Mouse (Mus musculus) liver, embryonic 14.5 days (tissue): ENCODE measurements around the gene Dnmt3b. TPM values are rescaled to one million over a fixed set of nuclear protein-coding genes. Genes with fewer than 3 reads are reported as not detected.
"Not testable (repeated sequence)": the region's sequence is repeated elsewhere in the genome, so short reads cannot be mapped to it uniquely, and the experiment has no call there.

Experiments used
- ATAC-seq: fragments of 200-750 bp; cut with Nextera tagmentation; 2 replicates; pipeline ENCODE4 v1.8.0; 2017; ENCODE audit warnings: moderate number of reproducible peaks, mild to moderate bottlenecking, moderate library complexity; ENCODE audit not compliant: insufficient read depth
- DNase-seq, 3 experiments: peaks; one replicate each; pipeline ENCODE4 v3.0.0-alpha.2; 2012 to 2013; ENCODE audit warnings: low read depth in 3 of 3, low spot score in 3 of 3
- H3K27ac ChIP-seq: fragments of 300-500 bp; sonication (generic); 2 replicates; pipeline ENCODE4 v1.5.1; 2014; ENCODE audit warnings: moderate library complexity, mild to moderate bottlenecking, control low read depth, inconsistent platforms
- H3K27me3 ChIP-seq: fragments of 300-500 bp; sonication (generic); 2 replicates; pipeline ENCODE4 v1.6.1; 2014; ENCODE audit warnings: mild to moderate bottlenecking, low read length, moderate library complexity; ENCODE audit not compliant: control insufficient read depth, insufficient read depth
- H3K36me3 ChIP-seq: fragments of 300-500 bp; sonication (generic); replicated peaks from 2 replicates; pipeline ENCODE4 v1.6.1; 2014; ENCODE audit warnings: low read depth; ENCODE audit not compliant: control insufficient read depth, insufficient read depth
- H3K4me1 ChIP-seq, 2 experiments: fragments of 200-500 bp in 1 of 2; fragments of 300-500 bp in 1 of 2; sonication (generic) in 1 of 2; replicated peaks; 2 replicates each; pipeline ENCODE4 v1.6.1; 2012 to 2014; ENCODE audit warnings: antibody characterized with exemption in 1 of 2, inconsistent platforms in 1 of 2, low read length in 1 of 2; ENCODE audit not compliant: control insufficient read depth in 2 of 2, insufficient read depth in 2 of 2
- H3K4me2 ChIP-seq: fragments of 300-500 bp; sonication (generic); 2 replicates; pipeline ENCODE4 v1.6.1; 2014; ENCODE audit warnings: low read depth, mild to moderate bottlenecking, control low read depth, moderate library complexity
- H3K4me3 ChIP-seq, 2 experiments: fragments of 200-500 bp in 1 of 2; fragments of 300-500 bp in 1 of 2; sonication (generic) in 1 of 2; 2 replicates each; pipeline ENCODE4 v1.5.1; 2012 to 2014; ENCODE audit warnings: low read depth in 2 of 2, low read length in 2 of 2, mild to moderate bottlenecking in 2 of 2, control low read depth in 1 of 2, inconsistent platforms in 1 of 2, moderate library complexity in 1 of 2; ENCODE audit not compliant: insufficient read depth in 1 of 2
- H3K9ac ChIP-seq: fragments of 300-500 bp; sonication (generic); replicated peaks from 2 replicates; pipeline ENCODE4 v1.6.1; 2014; ENCODE audit warnings: mild to moderate bottlenecking, control low read depth, moderate library complexity
- H3K9me3 ChIP-seq: fragments of 300-500 bp; sonication (generic); 2 replicates; pipeline ENCODE4 v1.6.1; 2016; ENCODE audit warnings: low read length, mixed read lengths; ENCODE audit not compliant: control insufficient read depth
- CTCF ChIP-seq: IDR thresholded peaks from 2 replicates; pipeline ENCODE4 v1.5.1; 2016; ENCODE audit warnings: antibody characterized with exemption, low read depth, control low read depth
- EP300 ChIP-seq: IDR thresholded peaks from 2 replicates; pipeline ENCODE4 v1.6.1; 2016; ENCODE audit warnings: antibody characterized with exemption, low read depth
- WGBS: fragments of 180-500 bp; shearing (Covaris S2); extraction: QIAGEN DNeasy Blood & Tissue Kit; methylation state at CpG from one replicate; pipeline ENCODE4 v1.1.7; 2014; ENCODE audit not compliant: insufficient replicate concordance; 5-methylcytosine and 5-hydroxymethylcytosine counted together
- polyA plus RNA-seq, 2 experiments: library from polyadenylated mRNA; depleted of rRNA in 1 of 2; stranded (reverse) in 1 of 2; unstranded in 1 of 2; fragments of >200 nt; fragmentation: Nextera tagmentation in 1 of 2; extraction: Ambion mirVana in 1 of 2; gene quantifications; 2 replicates each; pipeline versions ENCODE4 v1.2.1 to v1.2.3; 2012 to 2014

Dnmt3b gene
- polyA plus RNA-seq, 2 experiments = 2.8 to 4.1 TPM

DNA sequence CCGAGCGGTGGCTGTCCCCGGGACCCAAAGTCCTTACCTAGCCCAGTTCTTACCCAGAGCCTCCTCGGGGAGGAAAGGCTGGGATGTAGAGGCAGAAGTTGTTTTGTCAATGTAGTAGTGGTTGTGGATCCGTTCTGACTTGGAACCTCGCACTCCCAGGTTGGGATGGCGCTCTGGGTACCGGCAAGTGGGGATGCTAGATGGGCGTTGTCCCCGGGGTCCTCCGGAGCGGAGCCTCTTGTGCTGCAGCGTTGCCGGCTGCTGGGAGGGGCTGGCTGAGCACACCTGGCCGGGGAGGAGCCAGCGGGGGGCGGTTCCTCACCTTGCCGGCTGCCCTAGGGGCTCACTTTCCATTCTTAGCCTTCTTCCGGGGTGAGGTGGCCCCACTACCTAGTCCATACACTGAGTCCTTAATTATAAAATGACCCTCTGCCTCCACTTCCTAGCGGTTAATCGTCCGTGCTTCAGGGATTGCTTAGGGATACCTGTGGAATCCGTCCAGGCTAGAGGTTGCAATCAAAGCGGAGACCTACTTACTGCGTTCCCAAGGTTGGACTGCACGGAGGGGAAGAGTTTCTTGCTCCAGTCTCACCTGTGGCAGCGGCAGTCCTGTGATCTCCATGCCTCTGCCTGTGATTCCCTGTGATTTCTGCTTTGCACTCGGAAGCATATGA, 901 bp downstream of the Dnmt3b start:
- peak overlapping the region; percentile 57 for H3K9ac ChIP-seq
- H3K4me1 ChIP-seq = peaks cover 3 to 5% of the 10 kb centered on the region in 2 experiments; a peak in 2 of 4 replicates
- no peaks in the 10 kb centered on the region for H3K36me3 ChIP-seq
- 3% methylated on average over 28 of the region's 28 CpGs for WGBS
- TF ChIP-seq CTCF (no peak), EP300 (no peak)
- H3K4me3 ChIP-seq = peak overlapping the region; percentile 65 to 66
- H3K27ac ChIP-seq = no peak overlapping the region
- peak overlapping the region; percentile 72 for H3K4me2 ChIP-seq
- no peaks in the 10 kb centered on the region for H3K9me3 ChIP-seq
- 0 out of 2 replicates have a peak, but pooled peaks have one; percentile 7 for ATAC-seq
- DNase-seq = no peak
- no peaks in the 10 kb centered on the region; the same call in 1 of the 2 replicates for H3K27me3 ChIP-seq

DNA sequence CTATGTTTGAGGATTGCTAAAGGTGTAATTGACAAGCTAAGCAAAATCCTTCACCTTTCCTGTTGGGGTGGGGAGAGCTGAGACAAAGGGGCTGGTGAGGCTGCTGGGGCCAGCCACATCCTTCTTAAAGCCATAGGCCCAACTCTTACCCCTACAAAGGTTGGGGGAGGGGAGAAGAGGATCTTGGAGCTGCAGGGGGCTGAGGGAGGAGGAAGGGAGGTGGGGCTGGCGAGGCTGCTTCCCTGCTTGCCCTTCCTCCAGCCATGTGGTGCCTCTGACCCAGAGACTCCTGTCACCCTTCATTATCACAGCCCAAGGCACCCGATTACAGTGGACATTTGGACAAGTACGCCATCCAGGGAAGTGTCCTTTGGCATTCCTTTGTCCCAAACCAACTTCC, 2.4 kb downstream of the Dnmt3b start:
- Histone ChIP-seq H3K27ac (no peak overlapping the region), H3K4me2 (no peak overlapping the region), H3K36me3 (no peaks in the 10 kb centered on the region), H3K9ac (no peak overlapping the region), H3K27me3 (no peaks in the 10 kb centered on the region; the same call in 1 of the 2 replicates), H3K4me1 (peaks cover 3 to 5% of the 10 kb centered on the region in 2 experiments; a peak in 2 of 4 replicates), H3K4me3 (no peak overlapping the region), H3K9me3 (no peaks in the 10 kb centered on the region)
- TF ChIP-seq EP300 = no peak
- TF ChIP-seq CTCF = no peak
- no peak for ATAC-seq
- WGBS = 44% methylated on average over 3 of the region's 3 CpGs
- DNase-seq = no peak

DNA sequence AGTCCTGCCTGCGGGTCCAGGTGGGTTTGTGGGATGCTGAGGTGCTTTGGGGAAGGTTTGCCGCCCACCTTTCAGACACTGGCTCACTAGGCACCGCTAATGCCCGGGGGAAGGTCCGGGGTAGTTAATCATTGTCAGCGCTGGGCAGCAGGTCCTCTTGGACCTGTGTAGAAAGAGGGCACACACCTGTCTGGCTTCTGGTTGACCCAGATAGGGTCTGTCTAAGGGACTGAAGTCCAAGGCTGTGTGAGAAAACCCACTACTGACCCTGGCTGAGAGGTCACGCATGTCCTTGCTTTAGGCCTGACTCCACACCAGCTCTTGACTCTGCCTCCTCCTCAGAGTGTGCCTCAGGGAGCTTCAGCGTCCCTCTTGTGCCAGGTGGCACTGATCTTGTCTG, 8.4 kb downstream of the Dnmt3b start:
- WGBS = 68% methylated on average over 6 of the region's 8 CpGs
- not testable (repeated sequence) for H3K36me3 ChIP-seq, H3K27me3 ChIP-seq, H3K9ac ChIP-seq, ATAC-seq, H3K9me3 ChIP-seq, H3K4me1 ChIP-seq, DNase-seq, H3K4me2 ChIP-seq, H3K27ac ChIP-seq, H3K4me3 ChIP-seq

DNA sequence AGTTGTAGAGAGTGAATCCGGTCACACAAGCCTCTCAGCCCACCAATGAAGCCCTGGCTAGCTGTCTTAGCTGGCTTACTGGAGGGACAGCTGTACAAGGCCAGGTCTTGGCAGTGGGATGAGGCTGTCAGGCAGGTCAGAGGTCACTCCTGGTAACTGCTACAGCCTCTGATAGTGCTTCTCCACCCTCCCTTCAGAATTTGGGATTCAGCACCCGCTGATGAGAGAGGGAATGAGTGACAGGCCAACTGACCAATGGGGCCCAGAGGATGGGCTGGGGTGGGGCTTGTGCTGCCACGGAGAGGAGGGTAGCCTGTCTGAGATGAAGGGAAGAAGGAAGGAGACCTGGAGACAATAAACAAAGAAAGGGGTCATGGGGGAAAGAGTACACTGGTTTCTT, 11.4 kb downstream of the Dnmt3b start:
- Histone ChIP-seq H3K9me3 (no peaks in the 10 kb centered on the region), H3K4me1 (no peaks in the 10 kb centered on the region), H3K4me2 (no peak overlapping the region), H3K36me3 (no peaks in the 10 kb centered on the region), H3K9ac (no peak overlapping the region), H3K27ac (no peak overlapping the region), H3K27me3 (no peaks in the 10 kb centered on the region), H3K4me3 (no peak overlapping the region)
- DNase-seq (no peak), ATAC-seq (no peak)
- TF ChIP-seq EP300 (no peak), CTCF (no peak)
- 39% methylated on average over 3 of the region's 3 CpGs for WGBS

DNA sequence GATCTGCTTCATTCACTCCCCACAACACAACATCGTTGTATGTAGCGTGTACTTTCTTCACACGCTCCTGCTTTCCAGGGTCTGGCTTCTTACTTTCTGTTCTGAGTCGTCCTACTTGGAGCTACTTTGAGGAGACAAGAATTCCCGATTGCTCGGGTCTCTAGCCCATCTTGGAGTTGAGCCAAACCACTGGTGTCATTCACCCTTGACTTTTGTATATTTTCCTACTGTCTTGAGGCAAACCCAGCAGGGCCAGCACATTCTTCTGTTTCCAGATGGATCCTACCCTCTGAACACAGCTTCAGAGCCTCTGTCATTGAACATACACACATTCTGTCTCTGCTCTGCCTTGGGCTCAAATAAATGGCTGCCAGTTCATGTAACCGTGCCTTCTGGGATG, 16.2 kb downstream of the Dnmt3b start:
- no peak for TF ChIP-seq CTCF
- no peak for TF ChIP-seq EP300

More for the DNA sequence above, 16.2 kb downstream of the Dnmt3b start:
- no peaks in the 10 kb centered on the region for H3K4me1 ChIP-seq
- no peak for ATAC-seq
- no peak for DNase-seq
- H3K9me3 ChIP-seq = no peaks in the 10 kb centered on the region
- H3K27me3 ChIP-seq = no peaks in the 10 kb centered on the region
- H3K4me2 ChIP-seq = no peak overlapping the region
- H3K36me3 ChIP-seq = no peaks in the 10 kb centered on the region
- H3K9ac ChIP-seq = no peak overlapping the region
- no peak overlapping the region for H3K4me3 ChIP-seq
- no peak overlapping the region for H3K27ac ChIP-seq
- 71% methylated on average over 7 of the region's 7 CpGs for WGBS
